Mouse (Mus musculus) left cerebral cortex, postnatal 25 days (tissue): ENCODE measurements around the gene Cacna1i. TPM values are rescaled to one million over a fixed set of nuclear protein-coding genes. Genes with fewer than 3 reads are reported as not detected.

Experiments used
- DNase-seq, 2 experiments: peaks; one replicate each; pipeline ENCODE4 v3.0.0; 2022; ENCODE audit warnings: low spot score in 2 of 2, mixed read lengths in 1 of 2
- intact Hi-C: fragments of 180-260 bp; cut with DNase I; formaldehyde crosslinking; loops from one replicate; pipeline ENCODE4 v1.15.1; 2025
- total RNA-seq, 2 experiments: library from RNA; stranded (reverse); gene quantifications; 2 replicates each; pipeline ENCODE4 v1.2.3; 2021

The Cacna1i gene
- total RNA-seq, 2 experiments from 2014 or later: 77.1 to 79.3 TPM

DNA sequence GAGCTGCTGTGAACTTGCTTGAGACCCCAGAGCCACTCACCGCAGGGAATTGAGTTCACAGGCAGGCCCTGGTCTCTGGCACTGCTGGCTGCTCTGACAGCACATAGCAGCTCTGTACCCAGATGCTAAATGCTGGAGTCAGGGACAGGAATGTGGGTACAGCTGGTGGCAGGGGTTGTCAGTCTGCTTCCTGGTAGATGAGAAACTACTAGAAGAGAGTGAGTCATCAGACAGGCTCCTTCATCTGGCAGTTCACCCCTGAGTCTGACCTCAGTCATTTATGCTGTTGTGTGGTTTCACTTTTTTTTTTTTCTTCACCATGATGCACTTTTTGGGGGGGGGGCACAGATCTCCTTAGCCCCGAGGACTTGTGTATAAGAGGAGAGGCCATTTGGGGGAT lies 32.3 kb downstream of the Cacna1i start:
- no peak for DNase-seq
- intact Hi-C loops: no loop called here

DNA sequence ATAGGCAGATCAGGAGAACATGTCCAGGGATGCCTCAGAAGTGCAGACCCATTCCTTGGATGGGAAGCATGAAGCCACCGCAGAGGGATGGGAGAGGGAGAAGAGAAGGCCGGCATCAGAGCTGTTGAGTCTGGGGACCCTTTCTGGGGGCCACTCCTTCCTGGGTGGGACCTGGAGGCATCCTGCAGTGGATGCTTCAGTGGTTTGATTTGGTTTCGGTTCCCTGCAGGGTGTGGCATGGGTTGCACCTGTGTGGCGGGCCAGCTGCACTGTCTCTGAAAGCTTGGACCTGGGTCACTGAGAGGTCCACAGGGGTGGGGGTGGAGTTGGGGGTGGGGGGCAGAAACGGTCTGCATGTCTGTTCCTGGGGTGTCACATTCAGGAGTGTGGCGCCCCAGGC lies 32.9 kb downstream of the Cacna1i start:
- intact Hi-C loops: no loop called here
- DNase-seq: no peak

GRCm38 (mm10) chr15:80325207-80325606 lies 38.2 kb downstream of the Cacna1i start:
- DNase-seq: no peak
- intact Hi-C loops: no loop called here

GRCm38 (mm10) chr15:80325756-80326155 lies 38.7 kb downstream of the Cacna1i start:
- no peak for DNase-seq
- intact Hi-C loops: no loop called here

DNA sequence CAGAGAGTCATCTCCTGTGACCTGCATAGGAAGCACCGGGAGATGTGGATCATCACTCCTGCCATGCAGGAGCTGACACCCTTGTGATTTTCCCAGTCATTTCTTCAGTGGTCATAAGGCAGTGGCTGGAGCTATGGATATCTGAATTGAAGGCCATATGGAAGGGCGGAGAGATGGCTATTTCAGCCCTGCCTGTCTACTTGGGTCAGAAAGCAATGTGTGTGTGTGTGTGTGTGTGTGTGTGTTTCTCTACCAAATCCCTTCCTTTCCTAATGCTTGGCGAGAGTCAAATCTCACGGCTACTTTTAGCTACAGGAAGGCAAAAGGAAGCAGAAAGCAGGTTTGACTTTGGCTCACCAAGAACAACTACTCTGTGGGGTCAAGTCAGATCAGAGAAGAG lies 39.9 kb downstream of the Cacna1i start:
- intact Hi-C loops: no loop called here

GRCm38 (mm10) chr15:80327743-80328540 lies 40.9 kb downstream of the Cacna1i start:
- DNase-seq: peak; percentile 35 to 58
- intact Hi-C loops: no loop called here

More for the DNA sequence above, 39.9 kb downstream of the Cacna1i start:
- DNase-seq: no peak

GRCm38 (mm10) chr15:80330276-80330675 lies 43.2 kb downstream of the Cacna1i start:
- DNase-seq: no peak
- intact Hi-C loops: no loop called here

GRCm38 (mm10) chr15:80334766-80335165 lies 47.7 kb downstream of the Cacna1i start:
- peak; percentile 66 to 82 for DNase-seq
- intact Hi-C loops: no loop called here

DNA sequence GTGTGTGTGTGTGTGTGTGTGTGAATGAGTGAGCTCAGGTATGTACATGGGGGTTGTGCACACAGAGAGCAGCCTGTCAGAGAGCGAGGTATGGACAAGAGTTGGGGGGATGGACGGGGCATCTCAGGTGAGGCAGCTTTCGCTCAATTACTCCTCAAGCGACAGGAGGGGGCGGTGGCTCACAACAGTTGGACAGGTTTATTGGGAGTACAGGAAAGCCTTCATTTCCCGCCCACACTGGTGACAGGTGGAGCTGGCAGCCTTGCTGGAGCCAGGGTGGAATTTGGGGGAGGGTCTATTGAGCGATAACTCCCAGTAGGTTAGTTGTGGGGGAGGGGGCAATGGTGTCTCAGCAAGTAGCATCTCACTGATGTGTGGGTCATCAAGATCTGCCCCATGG lies 48.2 kb downstream of the Cacna1i start:
- intact Hi-C loops: no loop called here
- no peak for DNase-seq

DNA sequence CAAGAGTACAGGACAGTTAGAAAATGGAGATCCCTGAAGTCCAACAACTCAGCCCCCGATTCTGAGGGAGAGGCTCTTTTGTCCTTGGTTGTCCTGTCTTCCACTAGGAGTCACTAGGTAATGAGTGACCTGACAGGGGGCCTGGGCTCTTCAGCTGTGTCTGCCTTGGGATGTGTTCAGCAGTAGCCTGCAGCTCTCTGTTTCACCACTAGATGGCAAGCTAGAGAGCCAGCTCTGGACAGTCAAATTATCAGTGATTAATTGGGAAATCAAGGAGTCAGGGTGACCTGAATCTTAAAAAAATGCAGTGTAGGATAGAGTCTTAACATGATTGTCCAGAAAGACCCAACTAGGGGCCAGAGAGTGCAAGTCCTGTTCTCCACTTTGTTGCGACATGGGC lies 53.3 kb downstream of the Cacna1i start:
- intact Hi-C loops: no loop called here
- no peak for DNase-seq

DNA sequence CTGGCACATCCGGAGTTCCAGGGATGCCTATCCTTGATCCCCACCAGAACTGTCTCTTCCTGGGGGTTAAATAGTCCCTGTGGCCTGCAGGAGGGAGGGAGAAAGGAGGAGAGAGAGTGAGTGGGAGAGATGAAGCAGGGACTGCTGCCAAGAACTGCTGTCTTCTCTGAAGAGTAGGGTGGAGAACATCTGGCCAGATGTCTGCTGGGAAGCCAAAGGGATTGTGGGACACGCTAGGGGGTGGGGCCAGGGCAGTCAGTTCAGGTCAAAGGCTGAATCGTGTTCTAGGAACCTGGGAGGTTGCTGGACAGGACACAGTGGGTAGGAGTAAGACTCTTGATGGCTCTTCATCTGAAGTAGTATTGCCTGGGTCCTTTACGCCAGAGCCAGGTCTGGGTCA lies 55.4 kb downstream of the Cacna1i start:
- no peak for DNase-seq
- intact Hi-C loops: no loop called here

DNA sequence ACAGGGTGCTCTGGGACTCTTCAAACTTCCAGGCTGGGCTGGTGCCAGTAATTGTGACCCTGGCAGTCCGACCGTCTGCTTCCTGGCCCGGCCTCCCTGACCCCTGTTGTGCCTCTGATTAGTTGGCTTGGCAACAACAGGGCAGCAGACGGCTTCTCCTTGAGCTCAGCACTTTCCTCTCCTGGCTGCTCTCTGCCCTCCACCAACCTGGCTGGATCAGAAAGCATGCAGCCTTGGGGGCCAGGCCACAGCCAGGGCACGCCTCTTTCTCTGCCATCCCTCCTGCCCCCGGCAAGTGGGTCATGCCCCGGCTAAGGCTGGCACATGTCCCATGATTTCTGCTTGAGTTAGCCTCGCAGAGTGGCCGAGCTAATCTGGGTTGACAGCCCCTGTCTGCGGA lies 56.0 kb downstream of the Cacna1i start:
- DNase-seq: no peak
- intact Hi-C loops: no loop called here

GRCm38 (mm10) chr15:80343731-80344130 lies 56.7 kb downstream of the Cacna1i start:
- DNase-seq: no peak
- intact Hi-C loops: no loop called here

DNA sequence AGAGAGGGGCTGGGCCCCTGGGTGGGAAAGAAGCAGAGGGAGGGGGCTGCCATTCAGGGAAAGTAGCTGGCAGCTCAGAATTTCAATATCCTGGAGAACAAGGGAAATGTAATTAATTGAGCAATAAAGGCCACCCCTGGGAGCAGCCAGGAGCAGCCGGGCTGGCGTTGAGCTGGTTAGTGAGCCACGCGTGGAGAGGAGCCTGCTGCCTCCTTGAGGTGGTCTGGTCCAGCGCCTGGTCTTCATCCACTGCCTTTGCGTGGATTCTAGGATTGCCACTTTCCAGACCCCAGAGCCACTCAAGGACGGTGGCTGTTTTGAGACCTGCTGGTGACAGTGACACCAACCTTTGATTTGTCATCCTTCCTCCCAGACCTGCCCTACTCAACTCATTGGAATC lies 59.5 kb downstream of the Cacna1i start:
- intact Hi-C loops: no loop called here

DNA sequence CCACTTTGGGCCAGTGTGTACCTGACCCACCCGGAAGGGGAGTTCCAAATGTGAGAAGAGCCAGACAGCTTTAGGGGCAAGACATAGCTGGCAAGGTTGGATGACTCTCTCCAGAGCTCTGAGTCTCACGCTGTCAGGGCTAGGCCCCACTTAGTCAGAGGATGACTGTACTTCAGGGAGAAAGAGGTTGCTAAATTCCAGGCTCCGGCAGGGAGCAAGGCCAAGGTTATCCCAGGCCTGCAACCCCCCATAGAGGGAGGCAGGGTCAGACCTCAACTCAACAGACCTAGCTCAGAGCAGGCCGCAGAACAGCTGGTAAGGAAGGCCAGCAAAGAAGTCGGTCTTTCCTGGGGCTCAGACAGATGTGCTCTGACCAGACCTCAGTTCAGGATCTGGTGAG lies 63.4 kb downstream of the Cacna1i start:
- no peak for DNase-seq
- intact Hi-C loops: no loop called here

More for the DNA sequence above, 59.5 kb downstream of the Cacna1i start:
- no peak for DNase-seq

- intact Hi-C loops: no loop called here
- DNase-seq: peak in 1 of 2 experiments; percentile 27
These were observed 71.8 kb downstream of the Cacna1i start for GRCm38 (mm10) chr15:80358798-80359197.

- intact Hi-C loops: loop anchor here (5.0 kb wide), 1 partner anchor 270 kb away; no protein-coding TSS in a partner anchor
- no peak for DNase-seq
These were observed 74.9 kb downstream of the Cacna1i start for GRCm38 (mm10) chr15:80361780-80362508.

- intact Hi-C loops: loop anchor here (5.0 kb wide), 1 partner anchor 270 kb away; no protein-coding TSS in a partner anchor
These were observed 75.6 kb downstream of the Cacna1i start for GRCm38 (mm10) chr15:80362509-80363172.

DNA sequence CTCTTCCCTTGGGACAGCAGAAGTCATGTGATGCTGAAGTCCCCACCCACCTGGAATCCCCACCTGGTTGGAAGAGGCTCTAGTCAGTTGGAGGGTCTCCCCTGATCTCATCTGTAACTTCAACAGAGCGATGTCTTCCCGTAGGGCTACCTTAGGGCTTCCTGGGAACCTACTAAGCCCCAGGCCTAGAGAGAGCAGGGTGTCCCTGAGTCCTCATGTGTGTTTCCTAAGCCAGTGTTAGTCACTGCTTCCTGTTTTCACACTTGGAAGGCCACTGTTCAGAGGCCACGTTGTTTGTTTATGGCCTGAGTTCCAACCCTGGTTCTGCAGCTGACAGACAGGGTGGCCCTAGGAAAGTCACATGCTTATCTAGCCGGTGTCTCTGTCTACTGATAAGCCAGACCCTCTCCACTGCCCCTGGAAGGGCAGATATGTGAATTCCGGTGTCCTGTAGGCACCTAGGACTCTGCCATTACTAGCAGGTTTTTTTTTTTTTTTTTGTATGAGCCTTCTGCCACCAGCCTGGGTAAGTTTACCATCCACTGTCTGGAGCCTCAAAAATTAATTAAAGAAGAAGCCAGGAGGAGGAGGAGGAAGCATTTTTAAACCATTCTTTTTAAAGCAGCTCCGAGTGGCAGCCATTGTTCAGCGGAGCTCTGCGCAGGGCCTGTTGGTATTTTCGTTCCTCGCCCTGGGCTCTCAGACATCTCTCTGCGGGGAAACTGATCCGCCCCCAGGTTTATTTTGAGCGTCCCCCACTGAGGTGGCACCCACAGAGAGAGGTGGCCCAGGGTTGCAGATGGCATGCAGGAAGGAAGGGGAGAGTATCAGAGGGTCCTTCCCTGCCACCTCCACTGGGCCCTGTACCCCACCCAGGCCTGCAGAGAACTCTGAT lies 77.0 kb downstream of the Cacna1i start:
- intact Hi-C loops: loop anchor here (5.0 kb wide), 1 partner anchor 268 kb away; no protein-coding TSS in a partner anchor
- DNase-seq: peak; percentile 35 to 86

More at GRCm38 (mm10) chr15:80362509-80363172, 75.6 kb downstream of the Cacna1i start:
- DNase-seq: peak in 1 of 2 experiments; percentile 41
